Mouse (Mus musculus) embryonic facial prominence, embryonic 10.5 days (tissue): ENCODE results near the gene Ndufb8. TPM values are rescaled to one million over a fixed set of nuclear protein-coding genes. Genes with fewer than 3 reads are reported as not detected.

Source experiments
- DNase-seq: peaks from one replicate; pipeline ENCODE4 v3.0.0-alpha.2; 2017; ENCODE audit warnings: low spot score
- H3K27ac ChIP-seq: fragments of 300-500 bp; sonication (generic); replicated peaks from 2 replicates; pipeline ENCODE4 v1.5.1; 2016; ENCODE audit warnings: mild to moderate bottlenecking
- H3K27me3 ChIP-seq: fragments of 300-500 bp; sonication (generic); replicated peaks from 2 replicates; pipeline ENCODE4 v1.6.1; 2016; ENCODE audit warnings: low read depth, mild to moderate bottlenecking; ENCODE audit not compliant: poor library complexity, severe bottlenecking
- H3K36me3 ChIP-seq: fragments of 300-500 bp; sonication (generic); replicated peaks from 2 replicates; pipeline ENCODE4 v1.6.1; 2016; ENCODE audit warnings: mild to moderate bottlenecking, moderate library complexity
- H3K4me1 ChIP-seq: fragments of 300-500 bp; sonication (generic); 2 replicates; pipeline ENCODE4 v1.6.1; 2016
- H3K4me3 ChIP-seq: fragments of 300-500 bp; sonication (generic); 2 replicates; pipeline ENCODE4 v1.5.1; 2016; ENCODE audit warnings: mild to moderate bottlenecking, moderate library complexity
- H3K9me3 ChIP-seq: fragments of 300-500 bp; sonication (generic); 2 replicates; pipeline ENCODE4 v1.6.1; 2016; ENCODE audit warnings: mild to moderate bottlenecking
- WGBS: fragments of 180-500 bp; shearing (Covaris S2); methylation state at CpG from one replicate; pipeline ENCODE4 v1.1.7; 2016; 5-methylcytosine and 5-hydroxymethylcytosine counted together
- polyA plus RNA-seq: library from polyadenylated mRNA; unstranded; fragments of >200 nt; fragmentation: Nextera tagmentation; extraction: Ambion mirVana; gene quantifications from 2 replicates; pipeline ENCODE4 v1.2.1, GENCODE M21; 2016

Ndufb8 gene
- polyA plus RNA-seq, 1 experiment from 2014 or later = 648 TPM

DNA sequence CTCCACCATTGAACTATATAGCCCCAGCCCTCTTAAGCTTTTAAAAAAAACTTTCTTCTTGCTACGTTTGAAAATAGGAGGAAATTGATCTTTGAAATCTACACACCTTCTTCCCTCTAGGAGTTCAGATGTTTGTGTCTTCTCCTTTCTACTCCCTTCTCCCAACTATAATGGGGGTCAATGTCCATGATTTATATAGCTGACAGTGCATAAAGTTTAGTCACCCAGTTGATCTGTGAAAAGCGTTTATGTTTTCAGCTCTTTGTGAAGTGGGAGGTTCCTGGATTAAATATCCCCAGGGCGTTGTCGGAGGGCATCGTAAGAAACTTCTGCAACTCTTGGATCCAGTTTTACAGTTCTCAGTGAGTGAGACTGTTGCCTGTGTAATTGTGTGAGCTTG is 55.0 kb downstream of the Ndufb8 start:
- H3K27ac ChIP-seq = no peak overlapping the region
- peaks cover 100% of the 10 kb centered on the region for H3K27me3 ChIP-seq
- H3K4me3 ChIP-seq = no peak overlapping the region
- 46% methylated on average over 5 of the region's 5 CpGs for WGBS
- no peaks in the 10 kb centered on the region for H3K36me3 ChIP-seq
- no peak for DNase-seq
- peaks cover 19% of the 10 kb centered on the region for H3K4me1 ChIP-seq
- no peaks in the 10 kb centered on the region for H3K9me3 ChIP-seq

DNA sequence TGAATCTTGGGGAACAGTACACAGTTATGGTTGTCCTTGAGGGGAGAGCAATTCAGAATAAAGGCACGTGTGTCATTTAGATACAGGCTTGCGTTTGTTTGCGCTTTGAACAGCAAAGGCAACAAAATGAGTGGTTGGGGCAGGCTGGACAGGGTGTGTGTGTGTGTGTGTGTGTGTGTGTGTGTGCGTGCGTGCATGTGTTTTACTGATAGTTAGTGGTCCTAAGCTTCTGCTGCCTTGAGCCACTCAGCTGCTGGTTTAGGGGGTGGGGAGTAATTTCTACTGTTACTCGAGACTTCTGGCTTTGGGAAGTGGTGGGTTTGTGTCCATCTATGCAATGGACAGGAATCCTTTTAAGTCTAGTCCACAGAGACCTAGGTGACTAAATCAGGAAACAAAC is 56.3 kb downstream of the Ndufb8 start:
- 61% methylated on average over 6 of the region's 6 CpGs for WGBS
- Histone ChIP-seq H3K27me3 (peaks cover 100% of the 10 kb centered on the region), H3K4me1 (peaks cover 21% of the 10 kb centered on the region), H3K9me3 (no peaks in the 10 kb centered on the region), H3K27ac (no peak overlapping the region), H3K36me3 (no peaks in the 10 kb centered on the region), H3K4me3 (no peak overlapping the region)
- DNase-seq = no peak

Other genes starting within 250 kb of the Ndufb8 start
- 0.05 and 0.10 TPM in 2 replicates for gene Scd4, start 222.3 kb downstream of the Ndufb8 start, polyA plus RNA-seq
- gene Scd1, start 147.6 kb downstream of the Ndufb8 start, polyA plus RNA-seq = 15.3 and 17.9 TPM in 2 replicates
- 0.56 and 2.1 TPM in 2 replicates for gene Wnt8b, start 62.0 kb downstream of the Ndufb8 start, polyA plus RNA-seq
- gene Sec31b, start 9.6 kb downstream of the Ndufb8 start, polyA plus RNA-seq = 0.66 and 0.97 TPM in 2 replicates
- gene Gm20538, start 2.6 kb downstream of the Ndufb8 start, polyA plus RNA-seq = not detected in 2 replicates
- gene Hif1an, start 7.4 kb upstream of the Ndufb8 start, polyA plus RNA-seq = 48.7 and 52.2 TPM in 2 replicates
- gene Pax2, start 200.6 kb upstream of the Ndufb8 start, polyA plus RNA-seq = 1.00 and 1.8 TPM in 2 replicates